In the genomic region with DNA sequence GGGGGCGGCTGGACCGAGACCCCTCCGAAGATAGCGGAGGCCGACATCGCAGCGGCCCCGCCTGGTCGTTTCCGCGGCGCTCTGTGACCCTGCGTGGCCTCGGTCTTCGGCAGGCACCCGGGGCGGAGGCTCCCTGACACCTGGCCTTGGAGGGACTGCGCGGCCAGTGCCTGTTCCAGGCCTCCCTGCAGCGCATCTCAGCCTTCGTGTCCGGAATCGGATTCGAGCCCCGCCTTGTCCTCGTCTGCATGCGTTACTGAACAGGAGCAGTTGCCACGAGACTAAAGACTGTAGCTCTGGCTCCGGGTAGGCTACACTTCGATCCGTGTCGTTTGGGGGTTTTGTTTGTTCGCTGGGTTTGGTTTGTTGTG, we compare ENCODE assay signal across 8 mouse cellular contexts. TPM values are rescaled to one million over a fixed set of nuclear protein-coding genes. Genes with fewer than 3 reads are reported as not detected.
DNase-seq lines count a peak whose midpoint lies in the region; ATAC-seq and TF ChIP-seq lines count a peak whose summit lies in the region.

No protein-coding gene starts in this region.

- intact Hi-C loops in gastrocnemius, adult 2 months (cut with DNase I): loop anchor here (2.0 kb wide), 1 partner anchor 36 kb away; the partner anchor contains the start of gene Lrrc47
- intact Hi-C loops in gastrocnemius, postnatal 36 days (cut with DNase I): no loop called here

- H3K4me2 ChIP-seq in forebrain, embryonic 12.5 days: peak overlapping the region; percentile 94
- peak overlapping the region; percentile 95 for H3K4me2 ChIP-seq in liver, embryonic 12.5 days
- peak overlapping the region; percentile 88 for H3K4me2 ChIP-seq in stomach, embryonic 14.5 days (replicated peaks; ENCODE audit: low read depth, low read length)

- peak; percentile 22 for ATAC-seq in CD4-positive, CD25-positive, alpha-beta regulatory T cell, adult 4 months
- no peak for ATAC-seq in forebrain, embryonic 12.5 days (ENCODE audit: low FRiP score)
- ATAC-seq in liver, embryonic 12.5 days: peak; percentile 79
- peak; percentile 47 for ATAC-seq in stomach, embryonic 14.5 days (ENCODE audit: insufficient number of reproducible peaks, insufficient read depth, low FRiP score, low read depth)

- 1% methylated on average over 30 of the region's 33 CpGs for WGBS in forebrain, embryonic 12.5 days
- under 1% methylated on average over 33 of the region's 33 CpGs for WGBS in liver, embryonic 12.5 days (ENCODE audit: insufficient replicate concordance)
- under 1% methylated on average over 32 of the region's 33 CpGs for WGBS in stomach, embryonic 14.5 days

- DNase-seq in gastrocnemius, adult 2 months: no peak
- DNase-seq in gastrocnemius, postnatal 36 days: no peak
- no peak for DNase-seq in thymus, adult 18-20 months
- DNase-seq in cerebellum, adult 11 months: no peak

- H3K9ac ChIP-seq in forebrain, embryonic 12.5 days: peak overlapping the region; percentile 94
- peak overlapping the region; percentile 90 for H3K9ac ChIP-seq in liver, embryonic 12.5 days
- peak overlapping the region; percentile 77 for H3K9ac ChIP-seq in stomach, embryonic 14.5 days (replicated peaks; ENCODE audit: low read depth, low read length)

- peak overlapping the region; percentile 88 for H3K27ac ChIP-seq in gastrocnemius, adult 2 months
- peak overlapping the region; percentile 73 for H3K27ac ChIP-seq in forebrain, embryonic 12.5 days
- peak overlapping the region; percentile 67; the same call in 1 of the 2 replicates for H3K27ac ChIP-seq in liver, embryonic 12.5 days
- H3K27ac ChIP-seq in stomach, embryonic 14.5 days (ENCODE audit: low read length): peak overlapping the region; percentile 21; the same call in 1 of the 2 replicates

- H3K27me3 ChIP-seq in forebrain, embryonic 12.5 days: no peaks in the 10 kb centered on the region
- no peaks in the 10 kb centered on the region for H3K27me3 ChIP-seq in liver, embryonic 12.5 days (replicated peaks)
- no peaks in the 10 kb centered on the region for H3K27me3 ChIP-seq in stomach, embryonic 14.5 days (ENCODE audit: control insufficient read depth, insufficient read depth, low read length)

- H3K36me3 ChIP-seq in forebrain, embryonic 12.5 days (replicated peaks): peaks cover 29% of the 10 kb centered on the region
- peaks cover 38% of the 10 kb centered on the region for H3K36me3 ChIP-seq in liver, embryonic 12.5 days
- H3K36me3 ChIP-seq in stomach, embryonic 14.5 days (ENCODE audit: control insufficient read depth, insufficient read depth, low read length): peaks cover 17% of the 10 kb centered on the region

- no peak for TF ChIP-seq CTCF in gastrocnemius, adult 2 months (IDR thresholded peaks at IDR 0.05)

- no peaks in the 10 kb centered on the region for H3K9me3 ChIP-seq in forebrain, embryonic 12.5 days
- H3K9me3 ChIP-seq in liver, embryonic 12.5 days (replicated peaks): no peaks in the 10 kb centered on the region
- no peaks in the 10 kb centered on the region for H3K9me3 ChIP-seq in stomach, embryonic 14.5 days (ENCODE audit: control insufficient read depth, low read depth, low read length)

- H3K4me1 ChIP-seq in forebrain, embryonic 12.5 days: peaks cover 34% of the 10 kb centered on the region
- peaks cover 40% of the 10 kb centered on the region for H3K4me1 ChIP-seq in liver, embryonic 12.5 days
- peaks cover 10% of the 10 kb centered on the region for H3K4me1 ChIP-seq in stomach, embryonic 14.5 days (ENCODE audit: control insufficient read depth, insufficient read depth, low read length)

- peak overlapping the region; percentile 77 for H3K4me3 ChIP-seq in gastrocnemius, adult 2 months
- H3K4me3 ChIP-seq in forebrain, embryonic 12.5 days (replicated peaks): peak overlapping the region; percentile 94
- peak overlapping the region; percentile 83 for H3K4me3 ChIP-seq in liver, embryonic 12.5 days
- H3K4me3 ChIP-seq in stomach, embryonic 14.5 days (ENCODE audit: low read depth, low read length): peak overlapping the region; percentile 95

RNA-seq across cellular contexts. Expression of gene Cep104, which starts 0.3 kb away (rescaled TPM):
- total RNA-seq in gastrocnemius, adult 2 months (2021): 10 to 100 TPM; 28.3 to 30.0 TPM
- 10 to 100 TPM; 23.0 to 24.0 TPM for total RNA-seq in gastrocnemius, postnatal 36 days (2021)
- polyA plus RNA-seq in CD4-positive, CD25-positive, alpha-beta regulatory T cell, adult 4 months (2017; shearing (Covaris generic)): 1 to 10 TPM; 2.7 to 3.1 TPM
- 21.4 and 22.5 TPM in 2 replicates for polyA plus RNA-seq in forebrain, embryonic 12.5 days (2016; fragmentation: Nextera tagmentation; extraction: Ambion mirVana)
- 11.9 and 12.0 TPM in 2 replicates for polyA plus RNA-seq in liver, embryonic 12.5 days (2016; fragmentation: Nextera tagmentation; extraction: Ambion mirVana)
- 15.0 and 16.9 TPM in 2 replicates for polyA plus RNA-seq in stomach, embryonic 14.5 days (2014; fragmentation: Nextera tagmentation; extraction: Ambion mirVana)

RNA-seq across cellular contexts. Expression of gene Dffb, which starts 0.4 kb away (rescaled TPM):
- 1 to 10 TPM; 1.0 to 2.6 TPM for total RNA-seq in gastrocnemius, adult 2 months (2021)
- total RNA-seq in gastrocnemius, postnatal 36 days (2021): 1 to 10 TPM; 1.3 to 1.8 TPM
- polyA plus RNA-seq in CD4-positive, CD25-positive, alpha-beta regulatory T cell, adult 4 months (2017; shearing (Covaris generic)): 10 to 100 TPM; 14.8 to 23.5 TPM
- polyA plus RNA-seq in forebrain, embryonic 12.5 days (2016; fragmentation: Nextera tagmentation; extraction: Ambion mirVana): 9.9 and 11.9 TPM in 2 replicates
- polyA plus RNA-seq in liver, embryonic 12.5 days (2016; fragmentation: Nextera tagmentation; extraction: Ambion mirVana): 11.6 and 12.4 TPM in 2 replicates
- 11.6 and 13.7 TPM in 2 replicates for polyA plus RNA-seq in stomach, embryonic 14.5 days (2014; fragmentation: Nextera tagmentation; extraction: Ambion mirVana)

RNA-seq across cellular contexts. Expression of gene A430005L14Rik, which starts 18.2 kb away (rescaled TPM):
- total RNA-seq in gastrocnemius, adult 2 months (2021): 10 to 100 TPM; 16.6 to 17.9 TPM
- 10 to 100 TPM; 10.5 to 14.3 TPM for total RNA-seq in gastrocnemius, postnatal 36 days (2021)
- polyA plus RNA-seq in CD4-positive, CD25-positive, alpha-beta regulatory T cell, adult 4 months (2017; shearing (Covaris generic)): 100 to 1,000 TPM; 103 to 106 TPM
- polyA plus RNA-seq in forebrain, embryonic 12.5 days (2016; fragmentation: Nextera tagmentation; extraction: Ambion mirVana): 91.6 and 96.0 TPM in 2 replicates
- 74.4 and 75.3 TPM in 2 replicates for polyA plus RNA-seq in liver, embryonic 12.5 days (2016; fragmentation: Nextera tagmentation; extraction: Ambion mirVana)
- 70.4 and 76.6 TPM in 2 replicates for polyA plus RNA-seq in stomach, embryonic 14.5 days (2014; fragmentation: Nextera tagmentation; extraction: Ambion mirVana)

RNA-seq across cellular contexts. Expression of gene Lrrc47, which starts 36.3 kb away (rescaled TPM):
- total RNA-seq in gastrocnemius, adult 2 months (2021): 10 to 100 TPM; 24.4 to 29.0 TPM
- total RNA-seq in gastrocnemius, postnatal 36 days (2021): 10 to 100 TPM; 20.4 to 20.9 TPM
- 1 to 10 TPM; 4.6 to 7.3 TPM for polyA plus RNA-seq in CD4-positive, CD25-positive, alpha-beta regulatory T cell, adult 4 months (2017; shearing (Covaris generic))
- polyA plus RNA-seq in forebrain, embryonic 12.5 days (2016; fragmentation: Nextera tagmentation; extraction: Ambion mirVana): 32.5 and 32.6 TPM in 2 replicates
- 36.0 and 38.6 TPM in 2 replicates for polyA plus RNA-seq in liver, embryonic 12.5 days (2016; fragmentation: Nextera tagmentation; extraction: Ambion mirVana)
- polyA plus RNA-seq in stomach, embryonic 14.5 days (2014; fragmentation: Nextera tagmentation; extraction: Ambion mirVana): 10.4 and 12.0 TPM in 2 replicates

RNA-seq across cellular contexts. Expression of gene Smim1, which starts 50.8 kb away (rescaled TPM):
- total RNA-seq in gastrocnemius, adult 2 months (2021): 1 to 10 TPM; 2.0 to 2.3 TPM
- 1 to 10 TPM; 2.0 to 2.6 TPM for total RNA-seq in gastrocnemius, postnatal 36 days (2021)
- polyA plus RNA-seq in CD4-positive, CD25-positive, alpha-beta regulatory T cell, adult 4 months (2017; shearing (Covaris generic)): under 1 TPM; 0.12 to 0.65 TPM
- 3.0 and 3.8 TPM in 2 replicates for polyA plus RNA-seq in forebrain, embryonic 12.5 days (2016; fragmentation: Nextera tagmentation; extraction: Ambion mirVana)
- 440 and 457 TPM in 2 replicates for polyA plus RNA-seq in liver, embryonic 12.5 days (2016; fragmentation: Nextera tagmentation; extraction: Ambion mirVana)
- polyA plus RNA-seq in stomach, embryonic 14.5 days (2014; fragmentation: Nextera tagmentation; extraction: Ambion mirVana): 36.0 and 40.2 TPM in 2 replicates

Comparison
In these comparisons a context has a peak if more than half of its experiments do, and no peak if none do; other contexts are left out.
1. H3K27ac ChIP-seq: peak in every context shown above with its lines; median percentile 88 in gastrocnemius, adult 2 months; 73 in forebrain, embryonic 12.5 days; 67 in liver, embryonic 12.5 days; 21 in stomach, embryonic 14.5 days.